Mouse (Mus musculus): ENCODE results near the gene Tmem161a.

GRCm38 (mm10) chr8:70195762-70196161, 23.6 kb downstream of the Tmem161a start:
- TF ChIP-seq NELFE (IDR thresholded peaks at IDR 0.05; ENCODE audit: low read depth, low read length) (no peak), USF1 (IDR thresholded peaks at IDR 0.05; ENCODE audit: low read depth, low read length) (no peak), E2F4 (IDR thresholded peaks at IDR 0.05; ENCODE audit: insufficient replicate concordance, low read depth, low read length) (no peak), TCF12 (IDR thresholded peaks at IDR 0.05; ENCODE audit: low read depth, low read length) (no peak), POLR2A (IDR thresholded peaks at IDR 0.05; ENCODE audit: low read depth, low read length) (no peak), MAZ (IDR thresholded peaks at IDR 0.05; ENCODE audit: low read depth, low read length) (no peak), HCFC1 (IDR thresholded peaks at IDR 0.05; ENCODE audit: low read depth, low read length) (no peak), IRF4 (IDR thresholded peaks at IDR 0.05; ENCODE audit: low read depth, low read length) (no peak), RCOR1 (conservative IDR thresholded peaks at IDR 0.05; ENCODE audit: low read depth, low read length) (no peak)
